Mouse (Mus musculus): ENCODE measurements around the gene Commd7. TPM values are rescaled to one million over a fixed set of nuclear protein-coding genes. Genes with fewer than 3 reads are reported as not detected.

Commd7 gene
- total and polyA plus RNA-seq, 3 experiments = 20.9 to 30.9 (median 29.7) TPM

DNA sequence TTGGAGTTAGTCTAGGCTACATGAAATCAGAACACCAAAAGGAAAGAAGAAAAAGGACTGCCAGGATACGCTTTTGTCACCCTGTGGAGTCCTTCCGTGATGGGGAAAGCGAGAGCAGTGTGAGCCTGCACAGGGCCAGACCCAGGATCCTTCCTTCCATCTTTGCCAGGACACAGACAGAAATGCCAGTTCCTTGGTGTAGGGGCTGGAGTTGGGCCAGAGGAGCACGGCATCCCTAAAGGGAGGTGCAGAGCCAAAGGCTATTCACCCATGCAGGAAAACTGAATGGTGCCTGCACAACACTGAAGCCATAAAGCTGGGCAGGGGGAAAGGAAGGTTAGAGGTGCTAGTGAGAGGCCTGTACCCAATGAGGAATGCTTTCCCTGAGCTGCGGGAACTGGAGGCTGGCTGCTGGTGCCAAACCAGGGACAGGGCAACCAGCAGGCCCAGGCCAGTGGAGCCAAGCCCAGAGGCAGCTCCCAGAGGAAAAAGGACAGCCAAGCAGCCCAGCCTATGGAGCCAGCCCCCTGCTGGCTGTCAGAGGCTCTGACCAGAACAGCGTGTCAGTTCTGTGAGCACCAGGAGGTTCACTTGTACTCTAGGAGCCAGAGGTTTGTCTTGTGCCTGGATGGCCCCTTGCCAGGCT lies 32.4 kb downstream of the Commd7 start:
- Histone ChIP-seq H3K9me3 (replicated peaks) (no peaks in the 10 kb centered on the region), H3K4me3 (ENCODE audit: low read depth, low read length) (no peak overlapping the region), H3K36me3 (replicated peaks) (no peaks in the 10 kb centered on the region), H3K4me1 (ENCODE audit: insufficient read depth, low read depth, low read length) (peaks cover 33% of the 10 kb centered on the region), H3K27me3 (ENCODE audit: insufficient read depth, low read length) (peaks cover 26% of the 10 kb centered on the region)
- DNase-seq (ENCODE audit: low spot score) (no peak), ATAC-seq (ENCODE audit: extremely low read depth, insufficient number of reproducible peaks, low FRiP score, poor library complexity, severe bottlenecking) (no peak)
- TF ChIP-seq GATA1 (IDR thresholded peaks at IDR 0.05; ENCODE audit: borderline replicate concordance, low read length) (no peak), POLR2AphosphoS5 (IDR thresholded peaks at IDR 0.05; ENCODE audit: insufficient replicate concordance, low read depth, low read length) (no peak), TAL1 (conservative IDR thresholded peaks at IDR 0.05; ENCODE audit: low read depth, low read length) (no peak), CTCF (IDR thresholded peaks at IDR 0.05; ENCODE audit: low read depth, low read length) (0 out of 2 replicates have a peak, but pooled peaks have one; percentile 28)

DNA sequence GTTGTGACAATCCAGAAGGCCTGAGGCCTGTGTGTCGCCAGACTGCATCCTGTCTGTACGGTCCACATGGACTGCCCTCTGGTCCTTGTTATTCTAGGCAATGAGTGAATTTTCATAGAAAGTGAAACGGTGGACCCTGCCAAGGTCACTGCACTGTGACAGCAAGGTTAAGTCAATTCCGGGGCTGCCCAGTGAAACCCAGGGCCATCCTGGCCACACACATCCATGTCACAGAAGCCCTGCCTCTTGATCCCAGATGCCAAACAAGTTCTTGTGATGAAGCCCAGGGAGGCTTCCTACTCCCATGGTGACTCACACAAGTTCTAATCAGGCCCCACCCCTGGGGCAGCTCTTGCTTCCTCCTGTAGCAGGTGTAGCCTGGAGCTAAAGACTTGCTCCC lies 35.0 kb downstream of the Commd7 start:
- ATAC-seq (ENCODE audit: extremely low read depth, insufficient number of reproducible peaks, low FRiP score, poor library complexity, severe bottlenecking) (no peak), DNase-seq (ENCODE audit: low spot score) (no peak)
- H3K4me3 ChIP-seq (ENCODE audit: low read depth, low read length) = no peak overlapping the region
- TF ChIP-seq CTCF (IDR thresholded peaks at IDR 0.05; ENCODE audit: low read depth, low read length) (no peak), POLR2AphosphoS5 (IDR thresholded peaks at IDR 0.05; ENCODE audit: insufficient replicate concordance, low read depth, low read length) (no peak)
- no peaks in the 10 kb centered on the region for H3K9me3 ChIP-seq (replicated peaks)
- no peaks in the 10 kb centered on the region for H3K36me3 ChIP-seq (replicated peaks)
- peaks cover 37% of the 10 kb centered on the region for H3K27me3 ChIP-seq (ENCODE audit: insufficient read depth, low read length)
- peaks cover 24% of the 10 kb centered on the region for H3K4me1 ChIP-seq (ENCODE audit: insufficient read depth, low read depth, low read length)

DNA sequence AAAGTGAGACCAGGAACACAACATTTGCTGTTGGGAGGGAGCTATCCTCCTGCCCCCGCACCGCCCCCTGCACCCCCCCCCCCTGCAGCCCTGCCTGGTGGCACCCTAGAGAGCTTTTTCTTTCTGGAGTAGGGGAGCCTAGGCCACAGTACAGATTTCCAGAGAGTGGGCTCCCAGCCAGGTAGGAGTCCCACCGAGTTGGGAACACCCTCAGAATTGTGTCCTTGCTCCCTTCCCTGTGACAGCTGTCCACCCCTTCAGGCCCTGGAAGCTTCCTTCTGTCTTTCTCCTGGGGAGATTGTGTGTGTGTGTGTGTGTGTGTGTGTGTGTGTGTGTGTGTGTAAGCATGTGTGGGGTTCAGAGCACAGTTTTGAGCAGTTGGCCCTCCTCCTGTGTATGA lies 35.6 kb downstream of the Commd7 start:
- Histone ChIP-seq H3K4me1 (ENCODE audit: insufficient read depth, low read depth, low read length) (peaks cover 24% of the 10 kb centered on the region), H3K36me3 (replicated peaks) (no peaks in the 10 kb centered on the region), H3K4me3 (ENCODE audit: low read depth, low read length) (no peak overlapping the region), H3K9me3 (replicated peaks) (no peaks in the 10 kb centered on the region), H3K27me3 (ENCODE audit: insufficient read depth, low read length) (peaks cover 43% of the 10 kb centered on the region)
- TF ChIP-seq POLR2AphosphoS5 (IDR thresholded peaks at IDR 0.05; ENCODE audit: insufficient replicate concordance, low read depth, low read length) (no peak), GATA2 (IDR thresholded peaks at IDR 0.05; ENCODE audit: borderline replicate concordance, low read depth, low read length) (no peak), GATA1 (IDR thresholded peaks at IDR 0.05; ENCODE audit: borderline replicate concordance, low read length) (no peak), TAL1 (conservative IDR thresholded peaks at IDR 0.05; ENCODE audit: low read depth, low read length) (no peak), CTCF (IDR thresholded peaks at IDR 0.05; ENCODE audit: low read depth, low read length) (no peak)
- ATAC-seq (ENCODE audit: extremely low read depth, insufficient number of reproducible peaks, low FRiP score, poor library complexity, severe bottlenecking) (no peak), DNase-seq (ENCODE audit: low spot score) (no peak)

DNA sequence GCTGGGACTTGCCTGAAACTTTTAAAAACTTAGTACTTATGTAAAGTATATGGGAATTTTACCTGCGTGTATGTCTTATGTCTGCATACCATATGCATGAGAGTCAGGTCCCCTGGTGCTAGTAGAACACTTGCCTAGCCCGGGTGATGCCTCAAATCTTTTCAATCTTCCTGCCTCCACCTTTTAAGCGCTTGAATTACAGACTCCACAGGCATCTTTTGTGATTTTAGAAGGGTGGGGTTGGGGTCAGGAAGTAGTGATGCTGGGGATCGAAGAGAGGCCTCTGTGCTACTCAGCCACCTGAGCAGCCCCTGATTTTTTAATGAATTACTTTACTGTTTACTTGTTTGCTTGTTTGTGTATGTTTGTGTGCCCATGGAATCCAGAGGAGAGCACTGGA lies 37.6 kb downstream of the Commd7 start:
- TF ChIP-seq CTCF (IDR thresholded peaks at IDR 0.05; ENCODE audit: low read depth, low read length) (no peak), GATA2 (IDR thresholded peaks at IDR 0.05; ENCODE audit: borderline replicate concordance, low read depth, low read length) (no peak), POLR2AphosphoS5 (IDR thresholded peaks at IDR 0.05; ENCODE audit: insufficient replicate concordance, low read depth, low read length) (no peak), TAL1 (conservative IDR thresholded peaks at IDR 0.05; ENCODE audit: low read depth, low read length) (no peak), GATA1 (IDR thresholded peaks at IDR 0.05; ENCODE audit: borderline replicate concordance, low read length) (no peak)
- no peak for ATAC-seq (ENCODE audit: extremely low read depth, insufficient number of reproducible peaks, low FRiP score, poor library complexity, severe bottlenecking)
- H3K36me3 ChIP-seq (replicated peaks) = no peaks in the 10 kb centered on the region

DNA sequence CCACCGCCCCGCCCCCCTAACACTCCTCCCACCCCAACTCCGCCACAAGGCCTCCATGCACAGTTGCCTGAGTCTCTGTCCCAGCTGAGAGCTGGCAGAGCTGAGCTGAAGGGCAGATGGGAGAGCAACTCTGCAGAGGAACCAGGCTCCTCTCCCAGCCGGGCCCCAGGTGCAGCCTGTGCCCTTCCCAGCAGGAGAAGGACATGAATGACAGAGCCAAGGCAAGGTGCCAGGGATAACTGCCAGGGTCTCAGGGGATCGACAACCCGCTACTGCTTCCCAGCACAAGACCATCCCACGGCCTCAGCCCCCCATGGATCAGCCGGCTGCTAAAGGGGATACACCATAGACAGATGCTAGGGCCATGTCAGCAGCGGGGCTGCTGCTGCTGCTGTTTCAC lies 39.4 kb downstream of the Commd7 start:
- no peak for ATAC-seq (ENCODE audit: extremely low read depth, insufficient number of reproducible peaks, low FRiP score, poor library complexity, severe bottlenecking)
- Histone ChIP-seq H3K4me3 (ENCODE audit: low read depth, low read length) (no peak overlapping the region), H3K4me1 (ENCODE audit: insufficient read depth, low read depth, low read length) (peaks cover 7% of the 10 kb centered on the region; the same call in 1 of the 2 replicates), H3K27me3 (ENCODE audit: insufficient read depth, low read length) (peaks cover 41% of the 10 kb centered on the region), H3K9me3 (replicated peaks) (no peaks in the 10 kb centered on the region), H3K36me3 (replicated peaks) (no peaks in the 10 kb centered on the region)
- TF ChIP-seq GATA1 (IDR thresholded peaks at IDR 0.05; ENCODE audit: borderline replicate concordance, low read length) = no peak
- TF ChIP-seq GATA2 (IDR thresholded peaks at IDR 0.05; ENCODE audit: borderline replicate concordance, low read depth, low read length) = no peak
- no peak for TF ChIP-seq POLR2AphosphoS5 (IDR thresholded peaks at IDR 0.05; ENCODE audit: insufficient replicate concordance, low read depth, low read length)
- no peak for TF ChIP-seq CTCF (IDR thresholded peaks at IDR 0.05; ENCODE audit: low read depth, low read length)
- no peak for TF ChIP-seq TAL1 (conservative IDR thresholded peaks at IDR 0.05; ENCODE audit: low read depth, low read length)
- no peak for DNase-seq (ENCODE audit: low spot score)

More for the DNA sequence above, 37.6 kb downstream of the Commd7 start:
- Histone ChIP-seq H3K4me3 (ENCODE audit: low read depth, low read length) (no peak overlapping the region), H3K4me1 (ENCODE audit: insufficient read depth, low read depth, low read length) (peaks cover 8% of the 10 kb centered on the region; the same call in 1 of the 2 replicates), H3K27me3 (ENCODE audit: insufficient read depth, low read length) (peaks cover 42% of the 10 kb centered on the region), H3K9me3 (replicated peaks) (no peaks in the 10 kb centered on the region)
- no peak for DNase-seq (ENCODE audit: low spot score)

DNA sequence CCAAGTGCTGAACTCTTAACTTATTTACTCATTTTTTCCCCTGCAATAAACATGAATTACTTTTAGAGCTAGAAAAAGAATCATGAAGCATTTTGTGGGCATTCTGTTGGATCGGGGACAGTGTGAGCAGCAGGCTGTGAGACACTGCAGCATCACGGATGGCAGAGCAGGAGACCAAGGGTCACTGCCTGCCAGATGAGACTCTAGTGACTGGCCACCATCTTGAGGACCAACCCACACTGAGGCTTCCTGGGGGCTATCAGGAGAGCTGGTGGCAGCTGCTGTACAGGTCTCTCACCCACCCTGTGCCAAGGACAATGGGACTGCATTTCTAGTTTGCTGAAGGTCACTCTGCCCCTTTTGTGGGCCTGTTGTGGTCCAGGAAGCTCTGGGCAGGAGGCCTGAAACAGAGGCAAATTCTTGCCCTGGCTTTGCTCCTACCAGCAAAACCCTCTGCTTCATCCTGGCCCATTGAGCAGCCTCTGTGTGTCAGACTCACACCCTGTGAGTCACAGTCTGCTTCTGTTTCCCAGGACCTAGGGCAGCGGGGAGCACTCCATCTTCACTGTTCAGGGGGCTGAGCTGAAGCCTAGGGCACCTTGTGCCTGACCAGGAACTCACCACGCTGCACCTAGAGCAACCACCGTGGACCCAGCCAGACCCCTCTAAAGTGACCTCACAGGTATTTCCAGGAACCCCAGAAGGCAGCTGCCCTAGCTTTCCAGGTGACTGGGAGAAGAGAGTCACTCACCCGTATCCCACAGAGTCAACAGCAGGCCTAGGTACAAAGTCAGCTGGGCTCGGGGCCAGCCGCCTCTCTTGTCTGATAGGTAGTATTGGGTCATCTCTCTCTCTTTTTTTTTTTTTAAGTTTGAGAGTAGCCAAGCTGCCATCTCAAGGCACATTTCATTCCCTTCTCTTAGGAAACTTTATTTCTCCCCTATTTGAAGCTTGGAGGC lies 40.2 kb downstream of the Commd7 start:
- no peaks in the 10 kb centered on the region for H3K36me3 ChIP-seq (replicated peaks)
- H3K27me3 ChIP-seq (ENCODE audit: insufficient read depth, low read length) = peaks cover 33% of the 10 kb centered on the region
- H3K9me3 ChIP-seq (replicated peaks) = no peaks in the 10 kb centered on the region
- no peak overlapping the region for H3K4me3 ChIP-seq (ENCODE audit: low read depth, low read length)
- ATAC-seq (ENCODE audit: extremely low read depth, insufficient number of reproducible peaks, low FRiP score, poor library complexity, severe bottlenecking) = no peak
- no peak for DNase-seq (ENCODE audit: low spot score)
- H3K4me1 ChIP-seq (ENCODE audit: insufficient read depth, low read depth, low read length) = peaks cover 7% of the 10 kb centered on the region; the same call in 1 of the 2 replicates
- no peak for TF ChIP-seq GATA1 (IDR thresholded peaks at IDR 0.05; ENCODE audit: borderline replicate concordance, low read length)
- TF ChIP-seq TAL1 (conservative IDR thresholded peaks at IDR 0.05; ENCODE audit: low read depth, low read length) = no peak
- no peak for TF ChIP-seq CTCF (IDR thresholded peaks at IDR 0.05; ENCODE audit: low read depth, low read length)
- TF ChIP-seq GATA2 (IDR thresholded peaks at IDR 0.05; ENCODE audit: borderline replicate concordance, low read depth, low read length) = no peak
- no peak for TF ChIP-seq POLR2AphosphoS5 (IDR thresholded peaks at IDR 0.05; ENCODE audit: insufficient replicate concordance, low read depth, low read length)

Data from G1E (cell line).